Mouse (Mus musculus): ENCODE results near the gene Oas3.

GRCm38 (mm10) chr5:120703660-120704059 lies 73.8 kb downstream of the Oas3 start:
- no peak for TF ChIP-seq HCFC1 (IDR thresholded peaks at IDR 0.05; ENCODE audit: borderline replicate concordance, insufficient read depth, low read length)
- TF ChIP-seq ZNF384 (IDR thresholded peaks at IDR 0.05; ENCODE audit: low read depth, low read length), result no peak

Data from ES-E14 (cell line).